Mouse (Mus musculus): ENCODE data around the gene Tm7sf2. TPM values are rescaled to one million over a fixed set of nuclear protein-coding genes. Genes with fewer than 3 reads are reported as not detected.
A peak's percentile ranks its signal among the peaks of the same experiment; 100 is the strongest.

Gene Tm7sf2
- 37.3 and 41.9 TPM in 2 replicates for polyA plus RNA-seq (2016; fragmentation: Nextera tagmentation; extraction: Ambion mirVana)

DNA sequence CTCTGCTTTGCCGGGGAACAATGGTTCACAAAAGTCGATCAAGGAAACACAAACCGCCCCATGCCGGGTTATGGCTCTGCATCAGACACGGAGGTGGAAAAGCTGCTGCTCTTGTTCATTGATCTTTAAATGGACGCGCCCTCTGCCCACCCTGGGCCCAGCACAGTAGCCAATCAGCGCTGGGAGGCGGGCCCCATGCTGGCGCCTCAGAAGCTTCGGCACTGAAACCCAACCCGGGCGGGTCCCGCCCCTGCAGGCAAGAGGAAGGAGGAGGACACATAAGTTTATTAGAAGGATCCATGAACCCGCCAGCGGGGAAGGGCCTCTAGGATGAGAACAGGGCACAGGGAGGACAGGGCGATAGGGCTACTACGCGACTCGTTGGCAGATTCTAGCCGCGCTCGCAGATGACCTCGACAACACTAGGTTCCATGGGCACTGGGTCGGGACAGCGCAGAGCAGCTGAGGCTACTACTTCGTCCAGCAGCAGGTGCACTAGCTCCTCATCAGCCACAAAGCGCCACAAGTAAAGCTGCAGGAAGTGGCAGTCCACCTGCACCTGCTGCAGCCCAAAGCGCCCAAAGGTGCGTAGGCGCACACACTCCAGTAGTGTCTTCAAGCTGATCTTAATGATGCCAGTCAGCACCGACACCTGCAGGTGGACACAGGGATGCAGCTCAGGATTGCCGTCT lies at the start of gene Tm7sf2:
TSS of gene Tm7sf2 (minus strand) at position 650 of the 692 bp plus-strand sequence.
- no peaks in the 10 kb centered on the region for H3K27me3 ChIP-seq (ENCODE audit: low read depth, poor library complexity, severe bottlenecking)
- WGBS = 8% methylated on average over 33 of the region's 33 CpGs
- H3K36me3 ChIP-seq = peaks cover 45% of the 10 kb centered on the region

DNA sequence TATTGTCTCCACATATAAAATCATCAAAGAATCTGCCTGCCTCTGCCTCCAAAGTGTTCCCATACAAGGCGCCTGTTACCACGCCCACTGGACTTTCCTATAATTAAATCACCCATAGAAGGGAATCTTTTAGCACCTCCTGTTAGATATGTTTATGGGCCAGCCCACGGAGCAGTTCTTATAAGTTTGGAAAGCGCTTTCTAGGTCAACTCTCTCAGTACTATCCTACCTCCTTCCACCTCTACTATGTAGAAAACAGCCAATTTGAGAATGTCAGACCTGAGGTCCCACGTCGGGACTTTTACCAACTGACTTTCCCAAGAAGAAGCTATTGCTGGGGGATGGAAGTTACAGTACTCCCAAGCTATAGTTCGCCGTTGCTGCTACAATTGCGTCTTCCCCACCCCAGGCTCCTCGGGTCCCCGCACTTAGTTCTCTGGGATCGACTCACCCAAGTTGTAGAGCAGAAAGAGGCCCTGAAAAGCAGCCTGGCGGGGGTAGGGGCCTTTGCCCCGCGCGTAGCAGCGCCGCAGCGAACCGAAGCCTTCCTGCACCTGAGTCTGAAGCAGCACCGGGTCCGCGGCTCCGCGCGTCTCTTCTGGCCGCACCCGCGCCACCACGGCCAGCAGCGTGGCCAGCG lies 49.3 kb upstream of the Tm7sf2 start:
- H3K27ac ChIP-seq (replicated peaks) = peak overlapping the region; percentile 95
- H3K4me1 ChIP-seq = peaks cover 35% of the 10 kb centered on the region
- DNase-seq (ENCODE audit: low spot score) = no peak
- H3K4me3 ChIP-seq = peak overlapping the region; percentile 72
- 6% methylated on average over 32 of the region's 32 CpGs for WGBS
- no peaks in the 10 kb centered on the region for H3K9me3 ChIP-seq (replicated peaks)
- H3K36me3 ChIP-seq = peaks cover 45% of the 10 kb centered on the region
- H3K27me3 ChIP-seq (ENCODE audit: low read depth, poor library complexity, severe bottlenecking) = no peaks in the 10 kb centered on the region

More for the DNA sequence above, at the start of gene Tm7sf2:
- Histone ChIP-seq H3K27ac (replicated peaks) (peak within 1 kb of the TSS; percentile 88), H3K4me1 (peaks cover 33% of the 10 kb centered on the region), H3K9me3 (replicated peaks) (no peaks in the 10 kb centered on the region), H3K4me3 (peak within 1 kb of the TSS; percentile 73)
- peak; percentile 91 for DNase-seq (ENCODE audit: low spot score)

DNA sequence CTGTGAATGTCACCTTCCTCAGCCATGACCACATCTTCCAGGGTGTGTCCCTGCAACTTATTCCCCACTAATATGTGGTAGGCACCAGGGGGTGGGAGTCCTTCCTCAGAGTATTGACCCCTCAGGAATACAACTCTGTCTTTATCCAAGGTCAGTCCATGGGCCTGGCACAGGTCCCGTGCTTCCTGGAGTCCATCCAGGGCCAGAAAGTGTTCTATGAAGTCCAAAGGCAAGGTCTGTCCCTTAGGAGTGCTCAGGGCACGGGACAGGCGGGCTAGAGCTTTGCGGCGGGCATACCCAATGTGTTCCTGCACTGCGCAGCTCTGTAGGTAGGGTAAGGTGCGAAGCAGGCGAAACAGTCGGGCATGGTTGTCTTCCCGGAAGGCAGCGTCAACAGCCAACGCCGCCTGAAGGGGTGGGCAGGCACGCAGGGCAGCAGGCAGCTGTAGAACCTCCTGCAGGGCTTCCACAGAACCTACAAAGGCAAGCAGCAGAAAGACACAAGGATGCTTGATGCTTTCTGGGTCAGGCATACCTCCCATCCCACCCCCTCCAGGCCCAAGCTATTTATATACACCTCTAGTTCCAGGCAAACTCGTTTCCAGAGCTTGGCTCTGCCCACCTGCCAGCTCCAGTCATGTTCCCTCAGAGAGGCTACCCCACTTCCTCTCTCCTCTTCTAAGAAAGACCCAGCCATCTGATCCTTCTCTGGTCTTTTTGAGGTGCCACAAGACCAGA lies 48.1 kb upstream of the Tm7sf2 start:
- Histone ChIP-seq H3K9me3 (replicated peaks) (no peaks in the 10 kb centered on the region), H3K27ac (replicated peaks) (no peak overlapping the region), H3K4me3 (peak overlapping the region; percentile 72), H3K36me3 (peaks cover 53% of the 10 kb centered on the region), H3K27me3 (ENCODE audit: low read depth, poor library complexity, severe bottlenecking) (no peaks in the 10 kb centered on the region), H3K4me1 (peaks cover 29% of the 10 kb centered on the region)
- WGBS = 94% methylated on average over 15 of the region's 15 CpGs
- no peak for DNase-seq (ENCODE audit: low spot score)

DNA sequence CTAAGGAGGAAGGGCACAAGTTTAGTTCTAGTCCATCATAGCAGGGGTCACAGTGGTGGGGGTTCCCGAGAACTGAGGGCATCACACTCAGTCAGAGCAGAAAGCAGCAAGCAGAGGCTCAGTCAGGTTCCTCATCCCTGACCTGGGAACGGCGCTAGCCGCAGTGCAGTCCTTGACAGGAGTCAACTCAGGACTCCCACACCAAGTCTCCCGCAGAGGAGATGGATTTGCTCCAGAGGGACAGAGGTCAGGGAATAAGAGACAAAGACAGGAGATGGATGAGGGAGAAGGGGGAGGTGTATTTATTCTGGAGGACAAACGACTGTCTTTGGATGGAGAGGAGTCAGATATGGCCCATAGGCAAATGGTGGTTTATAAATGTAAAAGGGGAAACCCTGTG lies 44.9 kb upstream of the Tm7sf2 start:
- WGBS = 77% methylated on average over 6 of the region's 6 CpGs
- no peak for DNase-seq (ENCODE audit: low spot score)
- Histone ChIP-seq H3K9me3 (replicated peaks) (no peaks in the 10 kb centered on the region), H3K27me3 (ENCODE audit: low read depth, poor library complexity, severe bottlenecking) (no peaks in the 10 kb centered on the region), H3K27ac (replicated peaks) (no peak overlapping the region), H3K4me1 (peaks cover 17% of the 10 kb centered on the region), H3K36me3 (peaks cover 57% of the 10 kb centered on the region), H3K4me3 (no peak overlapping the region)

DNA sequence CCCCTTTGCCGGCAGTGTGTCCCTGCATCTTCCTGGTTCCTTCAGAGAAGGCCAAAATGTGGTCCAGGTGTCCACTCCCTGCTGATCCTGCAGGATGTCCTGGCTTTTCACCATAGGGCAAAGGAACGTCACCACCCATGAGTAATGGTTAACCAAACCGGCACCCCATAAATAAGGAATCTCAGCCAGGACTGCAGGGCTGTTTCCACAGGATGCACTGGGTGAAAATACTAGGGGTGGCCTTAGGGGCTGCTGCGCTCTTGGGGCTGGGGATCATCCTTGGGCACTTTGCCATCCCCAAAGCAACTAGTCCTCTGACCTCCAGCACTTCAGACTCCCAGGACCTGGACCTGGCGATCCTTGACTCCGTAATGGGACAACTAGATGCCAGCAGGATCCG lies 37.4 kb upstream of the Tm7sf2 start, which contains the start of gene Naaladl1:
TSS of gene Naaladl1 (plus strand) at position 197 of the 400 bp plus-strand sequence.
- Histone ChIP-seq H3K9me3 (replicated peaks) (no peaks in the 10 kb centered on the region), H3K27ac (replicated peaks) (no peak within 1 kb of the TSS), H3K36me3 (0 out of 2 replicates have a peak, but pooled peaks cover 8% of the 10 kb centered on the region), H3K4me3 (no peak within 1 kb of the TSS), H3K27me3 (ENCODE audit: low read depth, poor library complexity, severe bottlenecking) (no peaks in the 10 kb centered on the region), H3K4me1 (no peaks in the 10 kb centered on the region)
- no peak for DNase-seq (ENCODE audit: low spot score)
- WGBS = 86% methylated on average over 7 of the region's 7 CpGs

DNA sequence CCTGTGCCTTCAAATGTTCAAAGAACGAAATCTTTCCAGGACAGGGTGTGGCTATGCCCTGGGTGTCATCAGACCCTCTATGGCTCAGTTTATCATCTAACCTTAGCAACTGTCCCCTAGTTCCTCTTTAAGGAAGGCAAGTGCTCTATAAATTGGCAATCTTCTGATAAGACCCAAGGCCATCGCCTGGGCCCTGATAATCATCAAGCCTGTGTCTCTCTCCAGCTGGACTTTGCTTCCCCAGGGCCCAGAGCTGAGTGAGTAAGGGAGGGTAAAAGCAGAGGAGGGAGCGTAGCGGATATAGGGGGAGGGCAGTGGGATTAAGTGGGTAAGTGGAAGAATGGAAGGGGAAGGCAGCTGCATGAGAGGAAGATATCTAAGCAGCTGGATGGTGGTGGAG lies 36.3 kb upstream of the Tm7sf2 start:
- Histone ChIP-seq H3K4me3 (no peak overlapping the region), H3K27ac (replicated peaks) (no peak overlapping the region), H3K9me3 (replicated peaks) (no peaks in the 10 kb centered on the region), H3K27me3 (ENCODE audit: low read depth, poor library complexity, severe bottlenecking) (no peaks in the 10 kb centered on the region), H3K4me1 (no peaks in the 10 kb centered on the region), H3K36me3 (peaks cover 18% of the 10 kb centered on the region)
- no peak for DNase-seq (ENCODE audit: low spot score)
- WGBS = 82% methylated on average over 4 of the region's 4 CpGs

DNA sequence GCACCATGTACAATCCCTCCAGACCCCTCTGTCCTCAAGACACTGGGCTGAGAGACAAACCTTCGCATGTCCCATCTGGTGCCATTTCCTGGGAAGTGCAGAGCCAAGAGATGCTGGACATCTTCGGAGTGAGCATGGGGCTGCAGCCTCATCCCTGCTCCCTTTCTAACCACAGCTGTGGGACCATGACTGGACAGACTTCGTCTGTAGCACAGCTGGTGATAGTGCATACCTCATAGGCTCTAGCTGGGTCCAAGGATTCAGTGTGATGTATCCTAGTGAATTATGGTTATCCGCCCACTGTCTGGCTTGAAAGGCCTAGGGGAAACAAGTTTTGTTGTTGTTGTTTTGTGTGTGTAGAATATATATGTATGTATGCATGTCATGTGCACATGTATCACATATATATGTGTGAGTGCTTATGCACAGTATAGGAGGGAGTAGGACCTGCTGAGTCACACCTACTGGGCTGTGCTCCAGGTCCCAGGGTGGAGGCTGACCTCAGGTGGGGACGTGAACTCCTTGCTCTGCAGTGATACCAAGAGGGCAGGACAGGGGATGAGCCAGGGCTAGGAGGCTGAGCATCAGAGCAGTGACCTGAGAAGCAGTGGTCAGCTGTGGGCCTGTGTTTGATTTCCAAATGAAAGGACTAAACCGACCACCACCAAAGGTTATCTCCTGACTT lies 34.1 kb upstream of the Tm7sf2 start:
- Histone ChIP-seq H3K4me1 (no peaks in the 10 kb centered on the region), H3K9me3 (replicated peaks) (no peaks in the 10 kb centered on the region), H3K27me3 (ENCODE audit: low read depth, poor library complexity, severe bottlenecking) (no peaks in the 10 kb centered on the region), H3K27ac (replicated peaks) (no peak overlapping the region), H3K36me3 (peaks cover 28% of the 10 kb centered on the region), H3K4me3 (no peak overlapping the region)
- DNase-seq (ENCODE audit: low spot score) = no peak
- WGBS = 83% methylated on average over 6 of the region's 6 CpGs

DNA sequence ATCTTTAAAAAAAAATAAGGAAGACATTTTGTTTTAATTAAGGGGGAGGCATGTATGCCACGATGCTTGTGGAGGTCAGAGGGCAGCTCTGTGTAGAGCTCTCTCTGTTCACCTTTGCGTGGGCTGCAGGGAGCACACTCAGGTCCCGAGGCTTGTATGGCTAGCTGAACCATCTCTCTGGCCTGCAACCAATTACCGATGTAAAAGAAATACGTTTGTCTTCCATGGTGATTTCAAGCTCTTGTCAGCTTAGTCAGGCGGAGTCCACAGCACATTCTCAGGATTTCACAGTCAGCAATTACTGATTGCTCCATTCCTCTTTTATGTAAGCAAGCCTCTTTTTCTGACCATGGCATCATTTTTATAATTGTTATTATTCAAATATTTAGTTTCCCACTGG lies 33.0 kb upstream of the Tm7sf2 start:
- Histone ChIP-seq H3K27ac (replicated peaks) (no peak overlapping the region), H3K9me3 (replicated peaks) (no peaks in the 10 kb centered on the region), H3K4me1 (no peaks in the 10 kb centered on the region), H3K27me3 (ENCODE audit: low read depth, poor library complexity, severe bottlenecking) (no peaks in the 10 kb centered on the region), H3K4me3 (no peak overlapping the region), H3K36me3 (peaks cover 34% of the 10 kb centered on the region)
- WGBS = 76% methylated on average over 6 of the region's 6 CpGs
- no peak for DNase-seq (ENCODE audit: low spot score)

DNA sequence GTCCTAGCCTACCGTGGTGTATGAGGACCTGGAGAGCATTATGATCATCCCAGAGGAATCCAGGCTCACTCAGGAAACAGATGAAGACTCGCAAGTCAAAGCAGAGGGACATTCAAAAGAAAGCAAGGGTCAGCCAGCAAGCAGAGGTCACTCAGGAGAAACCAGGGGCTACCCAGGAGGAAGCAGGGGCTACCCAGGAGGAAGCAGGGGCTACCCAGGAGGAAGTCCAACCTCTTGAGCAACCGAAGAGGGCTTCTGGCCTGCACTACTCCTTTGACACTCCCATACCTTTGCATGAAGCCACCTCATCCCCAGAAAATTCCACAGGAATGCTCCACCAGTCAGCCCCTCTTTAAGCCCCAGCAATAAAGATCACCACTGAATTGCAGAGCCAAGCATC lies 29.7 kb upstream of the Tm7sf2 start:
- Histone ChIP-seq H3K27ac (replicated peaks) (no peak overlapping the region), H3K4me1 (no peaks in the 10 kb centered on the region), H3K9me3 (replicated peaks) (no peaks in the 10 kb centered on the region), H3K36me3 (peaks cover 68% of the 10 kb centered on the region), H3K4me3 (no peak overlapping the region), H3K27me3 (ENCODE audit: low read depth, poor library complexity, severe bottlenecking) (no peaks in the 10 kb centered on the region)
- 91% methylated on average over 3 of the region's 3 CpGs for WGBS
- no peak for DNase-seq (ENCODE audit: low spot score)

DNA sequence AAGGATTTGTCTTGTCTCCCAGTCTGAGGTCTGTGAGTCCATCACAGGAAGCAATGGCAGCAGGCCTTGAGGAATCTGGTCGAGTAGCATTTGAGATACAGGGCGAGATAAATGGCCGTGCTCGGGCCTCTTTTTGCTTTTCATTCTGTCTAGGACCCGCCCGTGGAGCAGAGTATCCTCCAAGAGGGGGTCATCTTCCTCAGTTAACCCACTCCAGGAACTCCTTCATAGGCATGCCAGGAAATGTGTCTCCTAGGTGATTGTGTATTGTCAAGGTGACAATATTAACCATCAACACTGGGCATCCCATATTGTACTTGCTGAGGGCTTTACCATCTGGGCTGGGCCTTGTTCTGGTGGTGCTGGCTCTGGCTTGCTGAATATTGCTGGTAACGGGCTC lies 25.9 kb upstream of the Tm7sf2 start, which contains the start of gene AC131692.1:
TSS of gene AC131692.1 (plus strand) at position 301 of the 400 bp plus-strand sequence.
- H3K9me3 ChIP-seq (replicated peaks) = no peaks in the 10 kb centered on the region
- H3K4me1 ChIP-seq = no peaks in the 10 kb centered on the region
- WGBS = 94% methylated on average over 7 of the region's 7 CpGs
- no peak within 1 kb of the TSS for H3K4me3 ChIP-seq
- DNase-seq (ENCODE audit: low spot score) = no peak
- no peak within 1 kb of the TSS for H3K27ac ChIP-seq (replicated peaks)
- H3K27me3 ChIP-seq (ENCODE audit: low read depth, poor library complexity, severe bottlenecking) = no peaks in the 10 kb centered on the region
- peaks cover 92% of the 10 kb centered on the region for H3K36me3 ChIP-seq

DNA sequence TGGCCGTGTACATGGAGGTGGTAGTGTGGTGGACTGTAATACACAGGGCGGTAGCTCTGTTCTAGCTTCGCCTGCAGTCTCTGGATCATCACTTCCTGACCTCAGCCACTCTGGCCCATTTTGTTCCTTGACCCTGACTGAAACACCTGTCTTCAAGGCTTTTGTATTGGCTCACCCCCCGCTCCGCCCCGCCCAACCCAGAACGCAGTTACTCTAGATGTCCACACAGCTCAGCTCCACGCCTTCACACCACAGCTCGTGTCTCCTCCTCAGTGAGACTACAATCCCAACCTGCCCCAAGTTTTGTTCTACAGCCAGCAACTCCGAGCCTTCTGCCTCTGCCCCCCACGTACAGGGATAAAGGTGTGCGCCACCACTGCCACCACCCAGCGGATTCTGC lies 20.7 kb upstream of the Tm7sf2 start:
- Histone ChIP-seq H3K4me3 (no peak overlapping the region), H3K9me3 (replicated peaks) (no peaks in the 10 kb centered on the region), H3K27me3 (ENCODE audit: low read depth, poor library complexity, severe bottlenecking) (no peaks in the 10 kb centered on the region), H3K36me3 (peaks cover 78% of the 10 kb centered on the region), H3K27ac (replicated peaks) (no peak overlapping the region), H3K4me1 (peaks cover 16% of the 10 kb centered on the region)
- DNase-seq (ENCODE audit: low spot score) = no peak
- WGBS = 95% methylated on average over 13 of the region's 13 CpGs

DNA sequence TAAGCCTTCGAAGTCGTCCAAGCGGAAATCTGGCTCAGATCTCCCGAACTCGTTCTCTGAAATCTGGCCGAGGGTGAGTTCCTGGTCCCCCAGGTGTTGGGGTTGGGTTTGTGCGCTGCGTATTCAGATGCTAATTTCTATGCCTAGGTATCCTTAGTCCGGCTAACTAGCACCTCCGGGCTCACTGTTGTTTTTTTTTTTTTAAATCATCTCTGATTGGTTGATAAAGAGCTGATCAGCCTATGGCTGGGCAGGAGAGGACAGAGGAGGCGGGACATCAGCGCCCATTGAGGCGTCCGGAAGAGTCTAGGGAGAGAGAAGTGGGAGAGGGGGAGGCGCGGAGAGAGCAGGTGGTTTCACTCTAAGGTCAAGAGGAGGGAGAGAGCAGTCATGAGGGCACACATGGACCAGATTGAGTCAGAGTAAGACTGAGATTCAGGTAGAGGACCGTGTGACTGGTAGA lies 17.3 kb upstream of the Tm7sf2 start:
- Histone ChIP-seq H3K27me3 (ENCODE audit: low read depth, poor library complexity, severe bottlenecking) (no peaks in the 10 kb centered on the region), H3K4me3 (peak overlapping the region; percentile 87), H3K4me1 (peaks cover 22% of the 10 kb centered on the region), H3K9me3 (replicated peaks) (no peaks in the 10 kb centered on the region), H3K36me3 (peaks cover 68% of the 10 kb centered on the region), H3K27ac (replicated peaks) (peak overlapping the region; percentile 89)
- DNase-seq (ENCODE audit: low spot score) = peak; percentile 71
- under 1% methylated on average over 17 of the region's 17 CpGs for WGBS

All from midbrain, embryonic 10.5 days (tissue).